Mouse (Mus musculus): ENCODE measurements at regions not wholly inside any gene's neighbourhood (a gene's known extent, or its start where the extent isn't known, plus 50 kb on each side); places are given as distances from the start of the nearest gene placed in this dataset.

- TF ChIP-seq CTCF (IDR thresholded peaks at IDR 0.05; ENCODE audit: low read depth, low read length) (no peak), POLR2A (IDR thresholded peaks at IDR 0.05; ENCODE audit: insufficient read depth, low read length) (no peak)
Observed at GRCm38 (mm10) chr3:56964156-56964555, 337.6 kb downstream of the Tm4sf1 start.

Data from ES-Bruce4 (cell line).